Mouse (Mus musculus): ENCODE data around the gene Gm49361.

- TF ChIP-seq MAFK (IDR thresholded peaks at IDR 0.05; ENCODE audit: insufficient read depth, low read depth, low read length) (no peak), HCFC1 (IDR thresholded peaks at IDR 0.05; ENCODE audit: borderline replicate concordance, insufficient read depth, low read length) (no peak), CHD2 (IDR thresholded peaks at IDR 0.05; ENCODE audit: low read depth, low read length) (no peak), ZNF384 (IDR thresholded peaks at IDR 0.05; ENCODE audit: low read depth, low read length) (no peak), ZC3H11A (IDR thresholded peaks at IDR 0.05; ENCODE audit: borderline replicate concordance, low read depth, low read length) (no peak)
These were observed 50.4 kb downstream of the Gm49361 start for GRCm38 (mm10) chr14:57695550-57695949.

Measured in ES-E14 (cell line).